8 mouse cellular contexts compared by ENCODE assay signal in the genomic region with DNA sequence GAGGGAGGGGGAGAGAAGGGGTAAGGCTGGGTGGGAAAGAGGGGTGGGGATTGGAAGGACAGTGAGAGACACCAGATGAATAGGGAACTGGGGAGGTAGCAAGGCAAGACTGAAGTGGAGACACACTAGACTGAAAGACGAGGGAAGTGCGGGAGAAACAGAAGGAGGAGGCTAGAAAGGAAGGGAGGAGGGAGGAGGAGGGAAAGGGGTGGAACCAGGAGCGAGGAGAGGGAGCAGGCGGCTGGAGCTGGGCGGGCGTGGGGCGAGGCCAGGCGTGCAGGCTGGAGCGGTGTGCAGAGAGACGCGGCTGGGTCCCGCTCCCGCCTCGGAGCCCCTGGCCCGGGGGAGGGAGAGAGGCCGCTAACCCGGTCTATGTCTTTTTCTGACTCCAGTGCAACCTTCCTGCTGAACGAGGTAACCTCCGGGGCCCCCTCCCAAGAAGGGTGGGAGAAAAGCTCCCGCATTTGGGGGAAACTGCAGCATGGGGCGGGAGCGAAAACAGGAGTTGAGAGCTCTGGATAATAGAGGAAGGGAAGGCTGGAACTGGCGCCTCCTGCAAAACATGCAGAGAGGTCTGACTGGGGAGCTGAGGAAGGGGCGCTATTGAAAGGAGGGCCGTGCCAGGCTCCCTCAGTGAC. TPM values are rescaled to one million over a fixed set of nuclear protein-coding genes. Genes with fewer than 3 reads are reported as not detected.
DNase-seq lines count a peak whose midpoint lies in the region; ATAC-seq and TF ChIP-seq lines count a peak whose summit lies in the region.

No protein-coding gene starts in this region.

- TF ChIP-seq POLR2A in cortical plate, adult 2 months (IDR thresholded peaks at IDR 0.05; ENCODE audit: extremely low read depth, insufficient read depth, low read length), result peak; percentile 41; the same call in 1 of the 2 replicates
- no peak for TF ChIP-seq POLR2A in lung, adult 2 months (IDR thresholded peaks at IDR 0.05; ENCODE audit: borderline replicate concordance, extremely low read depth, low read depth, low read length)

- peak; percentile 29; the same call in 1 of the 2 replicates for ATAC-seq in frontal cortex, adult (ENCODE audit: low TSS enrichment)

- no peaks in the 10 kb centered on the region for H3K36me3 ChIP-seq in heart, embryonic 10.5 days

- H3K27ac ChIP-seq in cortical plate, adult 2 months (ENCODE audit: insufficient read depth, low read length), result no peak overlapping the region
- peak overlapping the region; percentile 80 for H3K27ac ChIP-seq in heart, embryonic 10.5 days

- peaks cover 5% of the 10 kb centered on the region; the same call in 1 of the 2 replicates for H3K4me1 ChIP-seq in cortical plate, adult 2 months (ENCODE audit: control insufficient read depth, insufficient read depth, low read length)
- H3K4me1 ChIP-seq in heart, embryonic 10.5 days, result peaks cover 81% of the 10 kb centered on the region
- peaks cover 8% of the 10 kb centered on the region for H3K4me1 ChIP-seq in lung, adult 2 months (ENCODE audit: control insufficient read depth, insufficient read depth, low read length)

- TF ChIP-seq CTCF in cortical plate, adult 2 months (IDR thresholded peaks at IDR 0.05; ENCODE audit: extremely low read depth, insufficient read depth, low read length), result no peak
- no peak for TF ChIP-seq CTCF in lung, adult 2 months (IDR thresholded peaks at IDR 0.05; ENCODE audit: insufficient read depth, low read length)

- H3K9me3 ChIP-seq in heart, embryonic 10.5 days, result no peaks in the 10 kb centered on the region

- DNase-seq in frontal cortex, postnatal 25 days (ENCODE audit: low spot score in 2 of 2), result no peak
- no peak for DNase-seq in heart, embryonic 10.5 days (ENCODE audit: low spot score)
- DNase-seq in kidney, adult 9 months, result peak; percentile 69
- DNase-seq in lung, adult 2 months, result peak; percentile 45
- DNase-seq in ovary, postnatal 36 days (ENCODE audit: low spot score), result peak; percentile 71
- DNase-seq in c-Kit-positive CD71-positive TER-119-positive erythroid progenitor cells, embryonic 14.5 days (ENCODE audit: low spot score), result no peak

- H3K4me3 ChIP-seq in cortical plate, adult 2 months (ENCODE audit: insufficient read depth, low read length), result peak overlapping the region; percentile 71
- peak overlapping the region; percentile 60 for H3K4me3 ChIP-seq in heart, embryonic 10.5 days
- H3K4me3 ChIP-seq in lung, adult 2 months (replicated peaks; ENCODE audit: extremely low read depth, low read depth, low read length), result peak overlapping the region; percentile 33

- 0% methylated on average over 24 of the region's 25 CpGs for WGBS in heart, embryonic 10.5 days
- WGBS in lung, adult 2 months, result under 1% methylated on average over 25 of the region's 25 CpGs

- peaks cover 92% of the 10 kb centered on the region for H3K27me3 ChIP-seq in heart, embryonic 10.5 days (ENCODE audit: insufficient read depth, poor library complexity, severe bottlenecking)

RNA-seq across cellular contexts. Expression of gene Cacnb3, which starts 1.6 kb away (rescaled TPM):
- polyA plus RNA-seq in cortical plate, adult 2 months (2012; rRNA removed), result 339 and 348 TPM in 2 replicates
- polyA plus RNA-seq in heart, embryonic 10.5 days (2016; fragmentation: Nextera tagmentation; extraction: Ambion mirVana), result 9.9 and 23.3 TPM in 2 replicates
- polyA plus RNA-seq in lung, adult 2 months (2012; rRNA removed), result 34.1 and 37.1 TPM in 2 replicates

RNA-seq across cellular contexts. Expression of gene Adcy6, which starts 22.4 kb away (rescaled TPM):
- polyA plus RNA-seq in cortical plate, adult 2 months (2012; rRNA removed), result 38.2 and 44.3 TPM in 2 replicates
- 25.5 and 33.5 TPM in 2 replicates for polyA plus RNA-seq in heart, embryonic 10.5 days (2016; fragmentation: Nextera tagmentation; extraction: Ambion mirVana)
- 52.3 and 62.8 TPM in 2 replicates for polyA plus RNA-seq in lung, adult 2 months (2012; rRNA removed)

RNA-seq across cellular contexts. Expression of gene Ddx23, which starts 30.5 kb away (rescaled TPM):
- polyA plus RNA-seq in cortical plate, adult 2 months (2012; rRNA removed), result 53.4 and 60.5 TPM in 2 replicates
- 15.6 and 17.5 TPM in 2 replicates for polyA plus RNA-seq in heart, embryonic 10.5 days (2016; fragmentation: Nextera tagmentation; extraction: Ambion mirVana)
- 28.4 and 38.9 TPM in 2 replicates for polyA plus RNA-seq in lung, adult 2 months (2012; rRNA removed)

RNA-seq across cellular contexts. Expression of gene Rnd1, which starts 45.0 kb away (rescaled TPM):
- 34.5 and 37.4 TPM in 2 replicates for polyA plus RNA-seq in cortical plate, adult 2 months (2012; rRNA removed)
- 1.7 and 2.8 TPM in 2 replicates for polyA plus RNA-seq in heart, embryonic 10.5 days (2016; fragmentation: Nextera tagmentation; extraction: Ambion mirVana)
- 19.6 and 23.6 TPM in 2 replicates for polyA plus RNA-seq in lung, adult 2 months (2012; rRNA removed)

Comparison
In these comparisons a context has a peak if more than half of its experiments do, and no peak if none do; other contexts are left out.
1. DNase-seq: peak in kidney, adult 9 months (single experiment), lung, adult 2 months (single experiment) and ovary, postnatal 36 days (single experiment); none in frontal cortex, postnatal 25 days (0 of 2), heart, embryonic 10.5 days (single experiment) and c-Kit-positive CD71-positive TER-119-positive erythroid progenitor cells, embryonic 14.5 days (single experiment).
2. Peak in every context shown above with its lines, with median percentiles within 50 percentile points of each other: H3K4me3 ChIP-seq.